Mouse (Mus musculus) heart, embryonic 13.5 days (tissue): ENCODE results near the gene Cnot8. TPM values are rescaled to one million over a fixed set of nuclear protein-coding genes. Genes with fewer than 3 reads are reported as not detected.
A peak's percentile ranks its signal among the peaks of the same experiment; 100 is the strongest.
"Not testable (repeated sequence)": the region's sequence is repeated elsewhere in the genome, so short reads cannot be mapped to it uniquely, and the experiment has no call there.

Source experiments
- ATAC-seq: fragments of 200-750 bp; cut with Nextera tagmentation; 2 replicates; pipeline ENCODE4 v1.8.0; 2017; ENCODE audit warnings: moderate TSS enrichment; ENCODE audit not compliant: insufficient number of reproducible peaks, low FRiP score, low TSS enrichment; ENCODE audit errors: extremely low read depth
- H3K27ac ChIP-seq: fragments of 300-500 bp; sonication (generic); replicated peaks from 2 replicates; pipeline ENCODE4 v1.5.1; 2015; ENCODE audit warnings: moderate library complexity, mild to moderate bottlenecking, inconsistent platforms
- H3K27me3 ChIP-seq: fragments of 300-500 bp; sonication (generic); replicated peaks from 2 replicates; pipeline ENCODE4 v1.6.1; 2015; ENCODE audit warnings: mild to moderate bottlenecking, inconsistent platforms
- H3K36me3 ChIP-seq: fragments of 300-500 bp; sonication (generic); 2 replicates; pipeline ENCODE4 v1.6.1; 2015; ENCODE audit warnings: mild to moderate bottlenecking, inconsistent platforms
- H3K4me1 ChIP-seq: fragments of 300-500 bp; sonication (generic); 2 replicates; pipeline ENCODE4 v1.6.1; 2015; ENCODE audit warnings: inconsistent platforms
- H3K4me2 ChIP-seq: fragments of 300-500 bp; sonication (generic); 2 replicates; pipeline ENCODE4 v1.6.1; 2015; ENCODE audit warnings: inconsistent platforms, mild to moderate bottlenecking, moderate library complexity
- H3K4me3 ChIP-seq: fragments of 300-500 bp; sonication (generic); 2 replicates; pipeline ENCODE4 v1.5.1; 2015; ENCODE audit warnings: moderate library complexity, mild to moderate bottlenecking, inconsistent platforms
- H3K9ac ChIP-seq: fragments of 300-500 bp; sonication (generic); 2 replicates; pipeline ENCODE4 v1.6.1; 2015; ENCODE audit warnings: inconsistent platforms, mild to moderate bottlenecking, moderate library complexity
- H3K9me3 ChIP-seq: fragments of 300-500 bp; sonication (generic); 2 replicates; pipeline ENCODE4 v1.6.1; 2016; ENCODE audit warnings: inconsistent platforms
- WGBS: fragments of 180-500 bp; shearing (Covaris S2); methylation state at CpG from one replicate; pipeline ENCODE4 v1.1.7; 2015; ENCODE audit warnings: mixed read lengths; 5-methylcytosine and 5-hydroxymethylcytosine counted together
- polyA plus RNA-seq: library from polyadenylated mRNA; unstranded; fragments of >200 nt; fragmentation: Nextera tagmentation; extraction: Ambion mirVana; gene quantifications from 2 replicates; pipeline ENCODE4 v1.2.1, GENCODE M21; 2015

Cnot8 gene
- 64.9 and 71.1 TPM in 2 replicates for polyA plus RNA-seq

- ATAC-seq = peak; percentile 91
- peaks cover 32% of the 10 kb centered on the region for H3K4me1 ChIP-seq
- peaks cover 6% of the 10 kb centered on the region for H3K27me3 ChIP-seq
- peak within 1 kb of the TSS; percentile 97 for H3K4me3 ChIP-seq
- peak within 1 kb of the TSS; percentile 88 for H3K4me2 ChIP-seq
- WGBS = under 1% methylated on average over 55 of the region's 55 CpGs
- no peaks in the 10 kb centered on the region for H3K36me3 ChIP-seq
- H3K9me3 ChIP-seq = no peaks in the 10 kb centered on the region
- peak within 1 kb of the TSS; percentile 93 for H3K27ac ChIP-seq
- H3K9ac ChIP-seq = peak within 1 kb of the TSS; percentile 98
Observed at GRCm38 (mm10) chr11:58103697-58104306, at the start of gene Cnot8. Gene Cnot8 (plus strand): TSS chr11:58104153.

GRCm38 (mm10) chr11:58057455-58057854, 46.5 kb upstream of the Cnot8 start:
- Histone ChIP-seq H3K9ac (no peak overlapping the region), H3K4me2 (no peak overlapping the region), H3K4me3 (no peak overlapping the region), H3K27me3 (no peaks in the 10 kb centered on the region), H3K36me3 (peaks cover 94% of the 10 kb centered on the region), H3K27ac (no peak overlapping the region), H3K4me1 (no peaks in the 10 kb centered on the region), H3K9me3 (no peaks in the 10 kb centered on the region)
- ATAC-seq = no peak
- WGBS = 60% methylated on average over 6 of the region's 6 CpGs

- H3K4me1 ChIP-seq, H3K9me3 ChIP-seq, ATAC-seq, H3K4me2 ChIP-seq, H3K27ac ChIP-seq, H3K9ac ChIP-seq, H3K27me3 ChIP-seq, H3K4me3 ChIP-seq: not testable (repeated sequence)
- peaks cover 73% of the 10 kb centered on the region for H3K36me3 ChIP-seq
- WGBS = 90% methylated on average over 7 of the region's 7 CpGs
Observed at GRCm38 (mm10) chr11:58059752-58060151, 44.2 kb upstream of the Cnot8 start.

- not testable (repeated sequence) for H3K9ac ChIP-seq, ATAC-seq, H3K4me2 ChIP-seq, H3K27ac ChIP-seq, H3K4me3 ChIP-seq, H3K27me3 ChIP-seq, H3K9me3 ChIP-seq, H3K4me1 ChIP-seq
- peaks cover 59% of the 10 kb centered on the region for H3K36me3 ChIP-seq
- 90% methylated on average over 4 of the region's 4 CpGs for WGBS
Observed at GRCm38 (mm10) chr11:58061218-58061617, 42.7 kb upstream of the Cnot8 start.

- Histone ChIP-seq H3K4me2 (no peak overlapping the region), H3K9ac (no peak overlapping the region), H3K9me3 (no peaks in the 10 kb centered on the region), H3K27ac (no peak overlapping the region), H3K4me1 (no peaks in the 10 kb centered on the region), H3K27me3 (no peaks in the 10 kb centered on the region), H3K36me3 (peaks cover 45% of the 10 kb centered on the region), H3K4me3 (no peak overlapping the region)
- WGBS = 85% methylated on average over 4 of the region's 4 CpGs
- ATAC-seq = no peak
Observed at GRCm38 (mm10) chr11:58062586-58062985, 41.4 kb upstream of the Cnot8 start.

GRCm38 (mm10) chr11:58065025-58065424, 38.9 kb upstream of the Cnot8 start:
- Histone ChIP-seq H3K36me3 (peaks cover 23% of the 10 kb centered on the region), H3K4me2 (no peak overlapping the region), H3K27ac (no peak overlapping the region), H3K9ac (no peak overlapping the region), H3K4me3 (no peak overlapping the region), H3K27me3 (no peaks in the 10 kb centered on the region), H3K4me1 (no peaks in the 10 kb centered on the region), H3K9me3 (no peaks in the 10 kb centered on the region)
- ATAC-seq = no peak
- 89% methylated on average over 4 of the region's 4 CpGs for WGBS

GRCm38 (mm10) chr11:58072978-58073377, 31.0 kb upstream of the Cnot8 start:
- H3K9ac ChIP-seq = no peak overlapping the region
- H3K27ac ChIP-seq = no peak overlapping the region
- WGBS = 66% methylated on average over 3 of the region's 3 CpGs
- no peak overlapping the region for H3K4me3 ChIP-seq
- H3K4me2 ChIP-seq = no peak overlapping the region
- no peaks in the 10 kb centered on the region for H3K27me3 ChIP-seq
- no peak for ATAC-seq
- H3K4me1 ChIP-seq = no peaks in the 10 kb centered on the region
- no peaks in the 10 kb centered on the region for H3K9me3 ChIP-seq
- H3K36me3 ChIP-seq = no peaks in the 10 kb centered on the region

GRCm38 (mm10) chr11:58077270-58077669, 26.7 kb upstream of the Cnot8 start:
- ATAC-seq = no peak

GRCm38 (mm10) chr11:58081716-58082115, 22.2 kb upstream of the Cnot8 start:
- no peak overlapping the region for H3K4me3 ChIP-seq
- no peak overlapping the region for H3K27ac ChIP-seq
- H3K27me3 ChIP-seq = no peaks in the 10 kb centered on the region
- H3K4me1 ChIP-seq = no peaks in the 10 kb centered on the region
- 84% methylated on average over 6 of the region's 6 CpGs for WGBS
- ATAC-seq = no peak
- H3K9me3 ChIP-seq = no peaks in the 10 kb centered on the region
- no peaks in the 10 kb centered on the region for H3K36me3 ChIP-seq
- H3K4me2 ChIP-seq = no peak overlapping the region
- no peak overlapping the region for H3K9ac ChIP-seq

More at GRCm38 (mm10) chr11:58077270-58077669, 26.7 kb upstream of the Cnot8 start:
- H3K4me1 ChIP-seq = no peaks in the 10 kb centered on the region
- no peaks in the 10 kb centered on the region for H3K36me3 ChIP-seq
- WGBS = 68% methylated on average over 4 of the region's 4 CpGs
- H3K4me2 ChIP-seq = no peak overlapping the region
- no peaks in the 10 kb centered on the region for H3K9me3 ChIP-seq
- no peaks in the 10 kb centered on the region for H3K27me3 ChIP-seq
- H3K9ac ChIP-seq = no peak overlapping the region
- no peak overlapping the region for H3K4me3 ChIP-seq
- H3K27ac ChIP-seq = no peak overlapping the region

- peak overlapping the region; percentile 70 for H3K9ac ChIP-seq
- H3K9me3 ChIP-seq = no peaks in the 10 kb centered on the region
- no peak for ATAC-seq
- no peak overlapping the region for H3K27ac ChIP-seq
- peaks cover 12% of the 10 kb centered on the region for H3K4me1 ChIP-seq
- 31% methylated on average over 4 of the region's 4 CpGs for WGBS
- H3K27me3 ChIP-seq = peaks cover 16% of the 10 kb centered on the region; the same call in 1 of the 2 replicates
- H3K36me3 ChIP-seq = no peaks in the 10 kb centered on the region
- peak overlapping the region; percentile 32 for H3K4me3 ChIP-seq
- peak overlapping the region; percentile 63 for H3K4me2 ChIP-seq
Observed at GRCm38 (mm10) chr11:58092541-58092940, 11.4 kb upstream of the Cnot8 start.

GRCm38 (mm10) chr11:58093021-58093528, 10.9 kb upstream of the Cnot8 start, which contains the start of gene Gm12248:
Gene Gm12248 (minus strand): TSS chr11:58093134.
- Histone ChIP-seq H3K9me3 (no peaks in the 10 kb centered on the region), H3K4me3 (peak within 1 kb of the TSS; percentile 32), H3K9ac (peak within 1 kb of the TSS; percentile 70), H3K27me3 (peaks cover 22% of the 10 kb centered on the region; the same call in 1 of the 2 replicates), H3K4me1 (peaks cover 14% of the 10 kb centered on the region), H3K4me2 (peak within 1 kb of the TSS; percentile 63), H3K36me3 (no peaks in the 10 kb centered on the region), H3K27ac (no peak within 1 kb of the TSS)
- ATAC-seq = no peak
- 15% methylated on average over 12 of the region's 12 CpGs for WGBS

GRCm38 (mm10) chr11:58094766-58095165, 9.2 kb upstream of the Cnot8 start:
- no peak overlapping the region for H3K4me2 ChIP-seq
- no peak overlapping the region for H3K4me3 ChIP-seq
- WGBS = 76% methylated on average over 4 of the region's 4 CpGs
- peaks cover 17% of the 10 kb centered on the region for H3K4me1 ChIP-seq
- no peaks in the 10 kb centered on the region for H3K9me3 ChIP-seq
- peaks cover 33% of the 10 kb centered on the region for H3K27me3 ChIP-seq
- no peaks in the 10 kb centered on the region for H3K36me3 ChIP-seq
- H3K9ac ChIP-seq = no peak overlapping the region
- H3K27ac ChIP-seq = no peak overlapping the region
- no peak for ATAC-seq
